ENCODE assay signal across 20 mouse cellular contexts in genomic region chr6:24025721-24026120, GRCm38 (mm10). TPM values are rescaled to one million over a fixed set of nuclear protein-coding genes. Genes with fewer than 3 reads are reported as not detected.
A peak's percentile ranks its signal among the peaks of the same experiment; 100 is the strongest.
DNase-seq lines count a peak whose midpoint lies in the region; ATAC-seq lines count a peak whose summit lies in the region.
"Had no signal": no experiment of that assay in that cellular context is flagged by ENCODE, and none has a peak within 500 bp of the region (broad histone marks: within the 10 kb centered on the region; RNA-seq: fewer than 3 reads in every experiment).

No protein-coding gene starts in this region.

- no peak overlapping the region for H3K4me2 ChIP-seq in hindbrain, embryonic 16.5 days (ENCODE audit: low read length)
- H3K4me2 ChIP-seq in hindbrain, embryonic 12.5 days (replicated peaks): no peak overlapping the region
- H3K4me2 ChIP-seq in midbrain, embryonic 12.5 days (replicated peaks): no peak overlapping the region
- H3K4me2 ChIP-seq in midbrain, embryonic 11.5 days: no peak overlapping the region
- no peak overlapping the region for H3K4me2 ChIP-seq in forebrain, embryonic 15.5 days (replicated peaks)
- H3K4me2 ChIP-seq: heart, embryonic 15.5 days; liver, embryonic 13.5 days had no signal

- DNase-seq in midbrain, embryonic 11.5 days (ENCODE audit: low spot score, missing footprints): no peak
- DNase-seq in retina, postnatal 7 days (ENCODE audit: low read depth, low spot score): peak; percentile 21
- DNase-seq: adrenal gland, adult 2 months; cerebellum, adult 8-10 months; kidney, postnatal 10 days; liver, embryonic 13.5 days had no signal

- no peak overlapping the region for H3K27ac ChIP-seq in hindbrain, embryonic 16.5 days (ENCODE audit: low read depth, low read length)
- H3K27ac ChIP-seq in hindbrain, embryonic 12.5 days: no peak overlapping the region
- no peak overlapping the region for H3K27ac ChIP-seq in midbrain, embryonic 12.5 days (replicated peaks)
- no peak overlapping the region for H3K27ac ChIP-seq in midbrain, embryonic 11.5 days (ENCODE audit: low read depth, low read length)
- H3K27ac ChIP-seq in forebrain, embryonic 15.5 days (replicated peaks): no peak overlapping the region
- H3K27ac ChIP-seq: heart, embryonic 15.5 days; liver, embryonic 13.5 days had no signal

- ATAC-seq in hindbrain, embryonic 16.5 days: peak; percentile 85
- no peak for ATAC-seq in hindbrain, embryonic 12.5 days (ENCODE audit: low FRiP score)
- 0 out of 2 replicates have a peak, but pooled peaks have one; percentile 16 for ATAC-seq in midbrain, embryonic 12.5 days (ENCODE audit: low FRiP score, low read depth)
- no peak for ATAC-seq in midbrain, embryonic 11.5 days (ENCODE audit: low FRiP score)
- ATAC-seq in forebrain, embryonic 15.5 days (replicated peaks): peak; percentile 61; the same call in 1 of the 2 replicates
- ATAC-seq in megakaryocyte-erythroid progenitor cell, adult 5-6 weeks (replicated peaks; ENCODE audit: low FRiP score, low TSS enrichment, poor library complexity, severe bottlenecking): no peak
- ATAC-seq: lung, postnatal 0 days had no signal

- H3K27me3 ChIP-seq in hindbrain, embryonic 16.5 days (replicated peaks; ENCODE audit: control insufficient read depth, insufficient read depth, low read length): no peaks in the 10 kb centered on the region
- H3K27me3 ChIP-seq in hindbrain, embryonic 12.5 days: no peaks in the 10 kb centered on the region
- H3K27me3 ChIP-seq in midbrain, embryonic 12.5 days: no peaks in the 10 kb centered on the region
- H3K27me3 ChIP-seq in midbrain, embryonic 11.5 days (ENCODE audit: control insufficient read depth, insufficient read depth, low read length): no peaks in the 10 kb centered on the region
- H3K27me3 ChIP-seq in forebrain, embryonic 15.5 days: no peaks in the 10 kb centered on the region
- H3K27me3 ChIP-seq: heart, embryonic 15.5 days; liver, embryonic 13.5 days had no signal

- no peak overlapping the region for H3K9ac ChIP-seq in hindbrain, embryonic 16.5 days (ENCODE audit: low read depth, low read length)
- H3K9ac ChIP-seq in hindbrain, embryonic 12.5 days: no peak overlapping the region
- H3K9ac ChIP-seq in midbrain, embryonic 12.5 days (replicated peaks): no peak overlapping the region
- H3K9ac ChIP-seq in midbrain, embryonic 11.5 days (ENCODE audit: low read length): no peak overlapping the region
- H3K9ac ChIP-seq in forebrain, embryonic 15.5 days (replicated peaks): no peak overlapping the region
- H3K9ac ChIP-seq: heart, embryonic 15.5 days; liver, embryonic 13.5 days had no signal

- no peaks in the 10 kb centered on the region for H3K36me3 ChIP-seq in hindbrain, embryonic 16.5 days (ENCODE audit: control insufficient read depth, insufficient read depth, low read length)
- H3K36me3 ChIP-seq in hindbrain, embryonic 12.5 days: no peaks in the 10 kb centered on the region
- H3K36me3 ChIP-seq in midbrain, embryonic 12.5 days: no peaks in the 10 kb centered on the region
- H3K36me3 ChIP-seq in midbrain, embryonic 11.5 days (ENCODE audit: control insufficient read depth, insufficient read depth, low read length): no peaks in the 10 kb centered on the region
- H3K36me3 ChIP-seq in forebrain, embryonic 15.5 days: no peaks in the 10 kb centered on the region
- H3K36me3 ChIP-seq: G1E; heart, embryonic 15.5 days; liver, embryonic 13.5 days had no signal

- no peaks in the 10 kb centered on the region for H3K4me1 ChIP-seq in hindbrain, embryonic 16.5 days (ENCODE audit: control insufficient read depth, insufficient read depth, low read depth, low read length)
- H3K4me1 ChIP-seq in hindbrain, embryonic 12.5 days: no peaks in the 10 kb centered on the region
- no peaks in the 10 kb centered on the region for H3K4me1 ChIP-seq in midbrain, embryonic 12.5 days
- H3K4me1 ChIP-seq in midbrain, embryonic 11.5 days (ENCODE audit: control insufficient read depth, insufficient read depth, low read length): no peaks in the 10 kb centered on the region
- 0 out of 2 replicates have a peak, but pooled peaks cover 5% of the 10 kb centered on the region for H3K4me1 ChIP-seq in forebrain, embryonic 15.5 days
- H3K4me1 ChIP-seq: heart, embryonic 15.5 days; liver, embryonic 13.5 days had no signal

- no peak overlapping the region for H3K4me3 ChIP-seq in hindbrain, embryonic 16.5 days (ENCODE audit: low read length)
- H3K4me3 ChIP-seq in hindbrain, embryonic 12.5 days: no peak overlapping the region
- H3K4me3 ChIP-seq in midbrain, embryonic 12.5 days: no peak overlapping the region
- H3K4me3 ChIP-seq in midbrain, embryonic 11.5 days (ENCODE audit: low read depth, low read length): no peak overlapping the region
- no peak overlapping the region for H3K4me3 ChIP-seq in forebrain, embryonic 15.5 days
- H3K4me3 ChIP-seq: erythroblast, embryonic 14.5 days; heart, embryonic 15.5 days; liver, embryonic 13.5 days had no signal

- H3K9me3 ChIP-seq in hindbrain, embryonic 16.5 days (ENCODE audit: control insufficient read depth, low read length): no peaks in the 10 kb centered on the region
- 0 out of 2 replicates have a peak, but pooled peaks cover 3% of the 10 kb centered on the region for H3K9me3 ChIP-seq in hindbrain, embryonic 12.5 days (replicated peaks)
- H3K9me3 ChIP-seq in midbrain, embryonic 12.5 days: no peaks in the 10 kb centered on the region
- H3K9me3 ChIP-seq in midbrain, embryonic 11.5 days (ENCODE audit: control insufficient read depth, low read length): no peaks in the 10 kb centered on the region
- no peaks in the 10 kb centered on the region for H3K9me3 ChIP-seq in forebrain, embryonic 15.5 days
- H3K9me3 ChIP-seq: G1E; heart, embryonic 15.5 days; liver, embryonic 13.5 days had no signal

RNA-seq across cellular contexts. Expression of gene Tas2r118, which starts 55.9 kb away (rescaled TPM):
- polyA plus RNA-seq in hindbrain, embryonic 16.5 days (2015; fragmentation: Nextera tagmentation; extraction: Ambion mirVana): not detected in 2 replicates
- not detected in 2 replicates for polyA plus RNA-seq in hindbrain, embryonic 12.5 days (2016; fragmentation: Nextera tagmentation; extraction: Ambion mirVana)
- not detected in 2 replicates for polyA plus RNA-seq in midbrain, embryonic 12.5 days (2016; fragmentation: Nextera tagmentation; extraction: Ambion mirVana)
- polyA plus RNA-seq in midbrain, embryonic 11.5 days (2014; fragmentation: Nextera tagmentation; extraction: Ambion mirVana): not detected in 2 replicates
- not detected in 2 replicates for polyA plus RNA-seq in forebrain, embryonic 15.5 days (2015; fragmentation: Nextera tagmentation; extraction: Ambion mirVana)
- not detected in 2 replicates for total RNA-seq in megakaryocyte-erythroid progenitor cell, adult 5-6 weeks (2014; fragmentation: Nextera tagmentation)
- total RNA-seq in megakaryocyte-erythroid progenitor cell, adult 5-6 weeks (2017): not detected in 2 replicates
- total RNA-seq: adrenal gland, adult 2 months; G1E; layer of hippocampus, postnatal 14 days; left cerebral cortex, postnatal 25 days had no signal
- polyA plus RNA-seq: adrenal gland, adult 2 months; erythroblast, embryonic 14.5 days; G1E; gonadal fat pad, adult 2 months; heart, embryonic 15.5 days; liver, embryonic 13.5 days; lung, postnatal 0 days; neural tube, embryonic 11.5 days; stomach, embryonic 14.5 days had no signal

Comparison
In these comparisons a context has a peak if more than half of its experiments do, and no peak if none do; other contexts are left out.
1. ATAC-seq: peak in hindbrain, embryonic 16.5 days (single experiment), midbrain, embryonic 12.5 days (single experiment) and forebrain, embryonic 15.5 days (single experiment); none in hindbrain, embryonic 12.5 days (single experiment), midbrain, embryonic 11.5 days (single experiment) and megakaryocyte-erythroid progenitor cell, adult 5-6 weeks (single experiment).